In the genomic region with DNA sequence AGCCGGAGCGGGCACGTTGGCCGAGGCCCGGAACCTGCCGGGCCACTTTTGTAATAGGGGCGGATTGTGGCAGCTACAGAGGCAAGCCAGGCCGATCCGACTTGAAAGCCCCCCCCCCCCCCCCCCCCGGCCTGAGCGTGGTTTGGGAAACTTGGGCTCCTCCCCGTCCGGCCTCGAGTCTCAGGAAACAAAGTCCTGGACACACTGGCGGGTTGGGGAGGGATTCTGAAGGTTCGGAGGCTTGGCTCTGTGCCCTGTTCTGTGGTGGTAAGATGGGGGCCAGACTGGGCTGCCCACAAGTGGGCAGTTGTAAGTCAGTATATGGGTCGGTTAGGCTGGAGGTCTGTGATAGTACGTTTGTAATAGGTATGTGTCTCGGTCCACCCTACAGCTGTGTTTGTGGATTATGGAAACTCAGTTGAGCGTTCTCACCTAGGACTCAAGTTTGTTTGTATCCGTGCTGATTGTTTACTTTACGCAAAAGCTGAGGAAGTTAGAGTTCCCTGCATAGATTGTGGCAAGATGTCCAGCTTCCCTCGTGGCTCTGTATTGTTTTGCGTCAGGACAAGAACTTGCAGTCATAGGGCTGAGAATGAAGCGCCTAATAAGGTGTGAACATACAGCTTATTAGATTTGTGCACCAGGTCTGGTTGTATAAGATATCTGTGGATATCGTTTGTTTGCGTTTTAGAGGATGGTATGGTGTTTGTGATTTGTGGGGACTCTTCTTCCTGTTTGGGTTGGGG, we compare ENCODE assay signal across 11 mouse cellular contexts. TPM values are rescaled to one million over a fixed set of nuclear protein-coding genes. Genes with fewer than 3 reads are reported as not detected.
DNase-seq lines count a peak whose midpoint lies in the region; ATAC-seq and TF ChIP-seq lines count a peak whose summit lies in the region.
"Had no signal": no experiment of that assay in that cellular context is flagged by ENCODE, and none has a peak within 500 bp of the region (broad histone marks: within the 10 kb centered on the region; RNA-seq: fewer than 3 reads in every experiment).

No protein-coding gene starts in this region.

- no peak for DNase-seq in heart, postnatal 0 days (ENCODE audit: low spot score)
- DNase-seq in heart, adult 2 months = no peak
- no peak for DNase-seq in embryonic facial prominence, embryonic 10.5 days (ENCODE audit: low spot score)
- DNase-seq in left cerebral cortex, postnatal 14 days (ENCODE audit: low spot score in 2 of 2) = no peak
- DNase-seq: thymus, postnatal 36 days had no signal

- H3K4me2 ChIP-seq in heart, postnatal 0 days (ENCODE audit: low read depth, low read length) = 0 out of 2 replicates have a peak overlapping the region, but pooled peaks have one; percentile 12
- H3K4me2 ChIP-seq in forebrain, embryonic 15.5 days (replicated peaks) = peak overlapping the region; percentile 47
- peak overlapping the region; percentile 64 for H3K4me2 ChIP-seq in limb, embryonic 13.5 days (replicated peaks)

- no peaks in the 10 kb centered on the region for H3K36me3 ChIP-seq in heart, postnatal 0 days (replicated peaks; ENCODE audit: control insufficient read depth, insufficient read depth, low read length)
- H3K36me3 ChIP-seq in heart, adult 2 months (ENCODE audit: control insufficient read depth, insufficient read depth, low read length) = no peaks in the 10 kb centered on the region
- H3K36me3 ChIP-seq in embryonic facial prominence, embryonic 10.5 days (replicated peaks) = no peaks in the 10 kb centered on the region
- H3K36me3 ChIP-seq in forebrain, embryonic 15.5 days = no peaks in the 10 kb centered on the region
- no peaks in the 10 kb centered on the region for H3K36me3 ChIP-seq in limb, embryonic 13.5 days

- H3K9ac ChIP-seq in heart, postnatal 0 days (replicated peaks; ENCODE audit: low read depth, low read length) = no peak overlapping the region
- no peak overlapping the region for H3K9ac ChIP-seq in heart, adult 2 months (ENCODE audit: low read depth, low read length)
- no peak overlapping the region for H3K9ac ChIP-seq in forebrain, embryonic 15.5 days (replicated peaks)
- H3K9ac ChIP-seq in limb, embryonic 13.5 days = no peak overlapping the region

- intact Hi-C loops in heart, adult 2 months (cut with DNase I) = no loop called here
- intact Hi-C loops in left cerebral cortex, postnatal 14 days (cut with DNase I) = loop anchor here (10.0 kb wide), 1 partner anchor 303 kb away; no protein-coding TSS in a partner anchor

- H3K4me3 ChIP-seq in heart, postnatal 0 days (ENCODE audit: low read depth, low read length) = peak overlapping the region; percentile 6; the same call in 1 of the 2 replicates
- no peak overlapping the region for H3K4me3 ChIP-seq in heart, adult 2 months
- peak overlapping the region; percentile 45 for H3K4me3 ChIP-seq in embryonic facial prominence, embryonic 10.5 days
- H3K4me3 ChIP-seq in forebrain, embryonic 15.5 days = peak overlapping the region; percentile 22
- peak overlapping the region; percentile 19 for H3K4me3 ChIP-seq in limb, embryonic 13.5 days

- TF ChIP-seq POLR2A in heart, adult 2 months (IDR thresholded peaks at IDR 0.05; ENCODE audit: insufficient read depth, low read depth, low read length) = no peak

- no peaks in the 10 kb centered on the region; the same call in 1 of the 2 replicates for H3K4me1 ChIP-seq in heart, postnatal 0 days (ENCODE audit: control insufficient read depth, insufficient read depth)
- H3K4me1 ChIP-seq in heart, adult 2 months (ENCODE audit: control insufficient read depth, insufficient read depth, low read length) = no peaks in the 10 kb centered on the region
- H3K4me1 ChIP-seq in embryonic facial prominence, embryonic 10.5 days = peaks cover 52% of the 10 kb centered on the region
- H3K4me1 ChIP-seq in forebrain, embryonic 15.5 days = peaks cover 63% of the 10 kb centered on the region
- H3K4me1 ChIP-seq in limb, embryonic 13.5 days = peaks cover 34% of the 10 kb centered on the region

- no peak overlapping the region for H3K27ac ChIP-seq in heart, postnatal 0 days (ENCODE audit: low read depth)
- no peak overlapping the region for H3K27ac ChIP-seq in heart, adult 2 months
- peak overlapping the region; percentile 10; the same call in 1 of the 2 replicates for H3K27ac ChIP-seq in embryonic facial prominence, embryonic 10.5 days (replicated peaks)
- H3K27ac ChIP-seq in forebrain, embryonic 15.5 days (replicated peaks) = peak overlapping the region; percentile 84
- H3K27ac ChIP-seq in limb, embryonic 13.5 days = no peak overlapping the region

- H3K9me3 ChIP-seq in heart, postnatal 0 days (replicated peaks; ENCODE audit: control insufficient read depth, low read length) = no peaks in the 10 kb centered on the region
- no peaks in the 10 kb centered on the region for H3K9me3 ChIP-seq in embryonic facial prominence, embryonic 10.5 days
- H3K9me3 ChIP-seq in forebrain, embryonic 15.5 days = no peaks in the 10 kb centered on the region
- no peaks in the 10 kb centered on the region for H3K9me3 ChIP-seq in limb, embryonic 13.5 days

- ATAC-seq in heart, postnatal 0 days (ENCODE audit: insufficient read depth, low read depth) = no peak
- ATAC-seq in forebrain, embryonic 15.5 days (replicated peaks) = no peak
- ATAC-seq in limb, embryonic 13.5 days (ENCODE audit: low FRiP score, low read depth) = no peak
- ATAC-seq in CD4-positive, CD25-positive, alpha-beta regulatory T cell, adult 4 months = no peak
- ATAC-seq in granulocyte monocyte progenitor cell, adult 5-6 weeks (replicated peaks; ENCODE audit: poor library complexity, severe bottlenecking) = no peak

- no peak for TF ChIP-seq CTCF in heart, postnatal 0 days (IDR thresholded peaks at IDR 0.05; ENCODE audit: low read depth)
- no peak for TF ChIP-seq CTCF in heart, adult 2 months (IDR thresholded peaks at IDR 0.05)

- TF ChIP-seq EP300 in heart, postnatal 0 days (IDR thresholded peaks at IDR 0.05; ENCODE audit: low read depth) = no peak
- TF ChIP-seq EP300 in heart, adult 2 months (IDR thresholded peaks at IDR 0.05; ENCODE audit: insufficient read depth, low read depth, low read length) = no peak

- no peaks in the 10 kb centered on the region for H3K79me2 ChIP-seq in heart, adult 2 months (replicated peaks; ENCODE audit: control insufficient read depth, insufficient read depth, low read length)

- H3K27me3 ChIP-seq in heart, postnatal 0 days (ENCODE audit: control insufficient read depth, insufficient read depth, low read length) = peaks cover 100% of the 10 kb centered on the region
- peaks cover 21% of the 10 kb centered on the region for H3K27me3 ChIP-seq in heart, adult 2 months (ENCODE audit: control insufficient read depth, insufficient read depth, low read length)
- H3K27me3 ChIP-seq in embryonic facial prominence, embryonic 10.5 days (replicated peaks; ENCODE audit: low read depth, poor library complexity, severe bottlenecking) = peaks cover 100% of the 10 kb centered on the region
- H3K27me3 ChIP-seq in forebrain, embryonic 15.5 days = peaks cover 40% of the 10 kb centered on the region
- peaks cover 100% of the 10 kb centered on the region for H3K27me3 ChIP-seq in limb, embryonic 13.5 days
- H3K27me3 ChIP-seq: CH12.LX had no signal

- WGBS in heart, postnatal 0 days = 4% methylated on average over 24 of the region's 27 CpGs
- WGBS in heart, adult 2 months = 4% methylated on average over 27 of the region's 27 CpGs
- WGBS in embryonic facial prominence, embryonic 10.5 days = 2% methylated on average over 27 of the region's 27 CpGs
- WGBS in forebrain, embryonic 15.5 days = 6% methylated on average over 26 of the region's 27 CpGs
- 4% methylated on average over 26 of the region's 27 CpGs for WGBS in limb, embryonic 13.5 days

RNA-seq across cellular contexts. Expression of a gene that starts 10.1 kb away (rescaled TPM):
- not detected in 2 replicates for total RNA-seq in heart, postnatal 0 days (2014; rRNA removed; ENCODE audit: low replicate concordance)
- not detected in 2 replicates for polyA plus RNA-seq in heart, postnatal 0 days (2015; fragmentation: Nextera tagmentation; extraction: Ambion mirVana)
- not detected for total RNA-seq in heart, adult 2 months (2021)
- polyA plus RNA-seq in heart, adult 2 months (2012; rRNA removed) = not detected in 2 replicates
- 8.0 and 12.1 TPM in 2 replicates for polyA plus RNA-seq in embryonic facial prominence, embryonic 10.5 days (2016; fragmentation: Nextera tagmentation; extraction: Ambion mirVana)
- polyA plus RNA-seq in forebrain, embryonic 15.5 days (2015; fragmentation: Nextera tagmentation; extraction: Ambion mirVana) = 14.7 and 19.9 TPM in 2 replicates
- polyA plus RNA-seq in limb, embryonic 13.5 days (2015; fragmentation: Nextera tagmentation; extraction: Ambion mirVana) = 18.7 and 18.9 TPM in 2 replicates
- polyA plus RNA-seq in CD4-positive, CD25-positive, alpha-beta regulatory T cell, adult 4 months (2017; shearing (Covaris generic)) = not detected
- not detected in 2 replicates for total RNA-seq in granulocyte monocyte progenitor cell, adult 5-6 weeks (2014; fragmentation: Nextera tagmentation)
- not detected in 2 replicates for total RNA-seq in granulocyte monocyte progenitor cell, adult 5-6 weeks (2017)
- 10 to 100 TPM; 10.6 to 10.9 TPM for total RNA-seq in left cerebral cortex, postnatal 14 days (2021)
- total RNA-seq: CH12.LX; heart, postnatal 25 days had no signal

Comparison
In these comparisons a context has a peak if more than half of its experiments do, and no peak if none do; other contexts are left out.
1. H3K27ac ChIP-seq: peak in embryonic facial prominence, embryonic 10.5 days (single experiment) and forebrain, embryonic 15.5 days (single experiment); none in heart, postnatal 0 days (single experiment), heart, adult 2 months (single experiment) and limb, embryonic 13.5 days (single experiment).
2. H3K4me2 ChIP-seq: peak in every context shown above with its lines; median percentile 64 in limb, embryonic 13.5 days; 47 in forebrain, embryonic 15.5 days; 12 in heart, postnatal 0 days.